Mouse (Mus musculus) embryonic facial prominence, embryonic 10.5 days (tissue): ENCODE data around the gene Cacna2d1. TPM values are rescaled to one million over a fixed set of nuclear protein-coding genes. Genes with fewer than 3 reads are reported as not detected.

ENCODE experiments used
- DNase-seq: peaks from one replicate; pipeline ENCODE4 v3.0.0-alpha.2; 2017; ENCODE audit warnings: low spot score
- H3K27ac ChIP-seq: fragments of 300-500 bp; sonication (generic); replicated peaks from 2 replicates; pipeline ENCODE4 v1.5.1; 2016; ENCODE audit warnings: mild to moderate bottlenecking
- H3K27me3 ChIP-seq: fragments of 300-500 bp; sonication (generic); replicated peaks from 2 replicates; pipeline ENCODE4 v1.6.1; 2016; ENCODE audit warnings: low read depth, mild to moderate bottlenecking; ENCODE audit not compliant: poor library complexity, severe bottlenecking
- H3K36me3 ChIP-seq: fragments of 300-500 bp; sonication (generic); replicated peaks from 2 replicates; pipeline ENCODE4 v1.6.1; 2016; ENCODE audit warnings: mild to moderate bottlenecking, moderate library complexity
- H3K4me1 ChIP-seq: fragments of 300-500 bp; sonication (generic); 2 replicates; pipeline ENCODE4 v1.6.1; 2016
- H3K4me3 ChIP-seq: fragments of 300-500 bp; sonication (generic); 2 replicates; pipeline ENCODE4 v1.5.1; 2016; ENCODE audit warnings: mild to moderate bottlenecking, moderate library complexity
- H3K9me3 ChIP-seq: fragments of 300-500 bp; sonication (generic); 2 replicates; pipeline ENCODE4 v1.6.1; 2016; ENCODE audit warnings: mild to moderate bottlenecking
- WGBS: fragments of 180-500 bp; shearing (Covaris S2); methylation state at CpG from one replicate; pipeline ENCODE4 v1.1.7; 2016; 5-methylcytosine and 5-hydroxymethylcytosine counted together
- polyA plus RNA-seq: library from polyadenylated mRNA; unstranded; fragments of >200 nt; fragmentation: Nextera tagmentation; extraction: Ambion mirVana; gene quantifications from 2 replicates; pipeline ENCODE4 v1.2.1, GENCODE M21; 2016

Gene Cacna2d1
- polyA plus RNA-seq, 1 experiment from 2014 or later: 8.2 TPM

GRCm38 (mm10) chr5:16029481-16029880 lies 95.0 kb downstream of the Cacna2d1 start:
- Histone ChIP-seq H3K27me3 (no peaks in the 10 kb centered on the region), H3K9me3 (no peaks in the 10 kb centered on the region), H3K4me1 (0 out of 2 replicates have a peak, but pooled peaks cover 3% of the 10 kb centered on the region), H3K4me3 (no peak overlapping the region), H3K27ac (no peak overlapping the region), H3K36me3 (no peaks in the 10 kb centered on the region)
- DNase-seq: no peak
- 61% methylated on average over 5 of the region's 5 CpGs for WGBS

GRCm38 (mm10) chr5:16033569-16033968 lies 99.1 kb downstream of the Cacna2d1 start:
- Histone ChIP-seq H3K27me3 (no peaks in the 10 kb centered on the region), H3K4me3 (no peak overlapping the region), H3K36me3 (no peaks in the 10 kb centered on the region), H3K9me3 (no peaks in the 10 kb centered on the region), H3K27ac (no peak overlapping the region), H3K4me1 (no peaks in the 10 kb centered on the region)
- DNase-seq: no peak
- WGBS: 94% methylated on average over 1 of the region's 1 CpGs

- H3K27ac ChIP-seq: no peak overlapping the region
- no peak for DNase-seq
- no peaks in the 10 kb centered on the region for H3K9me3 ChIP-seq
- H3K27me3 ChIP-seq: no peaks in the 10 kb centered on the region
- no peaks in the 10 kb centered on the region for H3K36me3 ChIP-seq
- H3K4me3 ChIP-seq: no peak overlapping the region
- no peaks in the 10 kb centered on the region for H3K4me1 ChIP-seq
- WGBS: 65% methylated on average over 1 of the region's 1 CpGs
These were observed 100.8 kb downstream of the Cacna2d1 start for GRCm38 (mm10) chr5:16035259-16035658.

GRCm38 (mm10) chr5:16045147-16045878 lies 110.8 kb downstream of the Cacna2d1 start:
- Histone ChIP-seq H3K4me3 (no peak overlapping the region), H3K9me3 (no peaks in the 10 kb centered on the region), H3K36me3 (no peaks in the 10 kb centered on the region), H3K4me1 (no peaks in the 10 kb centered on the region), H3K27ac (no peak overlapping the region), H3K27me3 (no peaks in the 10 kb centered on the region)
- no peak for DNase-seq
- WGBS: 86% methylated on average over 6 of the region's 6 CpGs

- DNase-seq: no peak
- 78% methylated on average over 10 of the region's 10 CpGs for WGBS
- Histone ChIP-seq H3K4me3 (no peak overlapping the region), H3K27me3 (no peaks in the 10 kb centered on the region), H3K36me3 (no peaks in the 10 kb centered on the region), H3K4me1 (no peaks in the 10 kb centered on the region), H3K9me3 (no peaks in the 10 kb centered on the region), H3K27ac (no peak overlapping the region)
These were observed 113.1 kb downstream of the Cacna2d1 start for GRCm38 (mm10) chr5:16047452-16048191.

- no peak overlapping the region for H3K4me3 ChIP-seq
- no peaks in the 10 kb centered on the region for H3K27me3 ChIP-seq
- H3K4me1 ChIP-seq: no peaks in the 10 kb centered on the region
- no peak for DNase-seq
- no peak overlapping the region for H3K27ac ChIP-seq
- 81% methylated on average over 2 of the region's 2 CpGs for WGBS
- no peaks in the 10 kb centered on the region for H3K9me3 ChIP-seq
- H3K36me3 ChIP-seq: no peaks in the 10 kb centered on the region
These were observed 122.3 kb downstream of the Cacna2d1 start for GRCm38 (mm10) chr5:16056795-16057194.

- 79% methylated on average over 5 of the region's 5 CpGs for WGBS
- Histone ChIP-seq H3K9me3 (no peaks in the 10 kb centered on the region), H3K36me3 (no peaks in the 10 kb centered on the region), H3K4me1 (0 out of 2 replicates have a peak, but pooled peaks cover 3% of the 10 kb centered on the region), H3K27me3 (no peaks in the 10 kb centered on the region), H3K27ac (no peak overlapping the region), H3K4me3 (no peak overlapping the region)
- no peak for DNase-seq
These were observed 128.3 kb downstream of the Cacna2d1 start for GRCm38 (mm10) chr5:16062773-16063172.

- Histone ChIP-seq H3K27me3 (no peaks in the 10 kb centered on the region), H3K36me3 (no peaks in the 10 kb centered on the region), H3K4me1 (0 out of 2 replicates have a peak, but pooled peaks cover 3% of the 10 kb centered on the region), H3K9me3 (no peaks in the 10 kb centered on the region), H3K27ac (no peak overlapping the region), H3K4me3 (no peak overlapping the region)
- no peak for DNase-seq
These were observed 128.8 kb downstream of the Cacna2d1 start for GRCm38 (mm10) chr5:16063273-16063672.

GRCm38 (mm10) chr5:16063949-16064348 lies 129.5 kb downstream of the Cacna2d1 start:
- WGBS: 88% methylated on average over 3 of the region's 3 CpGs
- H3K27ac ChIP-seq: no peak overlapping the region
- H3K4me1 ChIP-seq: 0 out of 2 replicates have a peak, but pooled peaks cover 3% of the 10 kb centered on the region
- no peak for DNase-seq
- no peak overlapping the region for H3K4me3 ChIP-seq
- H3K9me3 ChIP-seq: no peaks in the 10 kb centered on the region
- H3K27me3 ChIP-seq: no peaks in the 10 kb centered on the region
- no peaks in the 10 kb centered on the region for H3K36me3 ChIP-seq

- Histone ChIP-seq H3K9me3 (no peaks in the 10 kb centered on the region), H3K27ac (no peak overlapping the region), H3K27me3 (no peaks in the 10 kb centered on the region), H3K36me3 (no peaks in the 10 kb centered on the region), H3K4me1 (0 out of 2 replicates have a peak, but pooled peaks cover 3% of the 10 kb centered on the region), H3K4me3 (no peak overlapping the region)
- peak; percentile 10 for DNase-seq
- 65% methylated on average over 4 of the region's 4 CpGs for WGBS
These were observed 131.3 kb downstream of the Cacna2d1 start for GRCm38 (mm10) chr5:16065816-16066215.

- Histone ChIP-seq H3K27ac (no peak overlapping the region), H3K36me3 (no peaks in the 10 kb centered on the region), H3K27me3 (no peaks in the 10 kb centered on the region), H3K4me3 (no peak overlapping the region), H3K9me3 (no peaks in the 10 kb centered on the region), H3K4me1 (no peaks in the 10 kb centered on the region)
- 91% methylated on average over 2 of the region's 2 CpGs for WGBS
- no peak for DNase-seq
These were observed 147.8 kb downstream of the Cacna2d1 start for GRCm38 (mm10) chr5:16082253-16082652.

GRCm38 (mm10) chr5:16086979-16087902 lies 152.8 kb downstream of the Cacna2d1 start:
- Histone ChIP-seq H3K4me1 (0 out of 2 replicates have a peak, but pooled peaks cover 3% of the 10 kb centered on the region), H3K27ac (no peak overlapping the region), H3K9me3 (no peaks in the 10 kb centered on the region), H3K4me3 (no peak overlapping the region), H3K27me3 (no peaks in the 10 kb centered on the region), H3K36me3 (no peaks in the 10 kb centered on the region)
- no peak for DNase-seq
- 84% methylated on average over 10 of the region's 10 CpGs for WGBS
